Comparison of ENCODE assay signal across 19 mouse cellular contexts in the genomic region with DNA sequence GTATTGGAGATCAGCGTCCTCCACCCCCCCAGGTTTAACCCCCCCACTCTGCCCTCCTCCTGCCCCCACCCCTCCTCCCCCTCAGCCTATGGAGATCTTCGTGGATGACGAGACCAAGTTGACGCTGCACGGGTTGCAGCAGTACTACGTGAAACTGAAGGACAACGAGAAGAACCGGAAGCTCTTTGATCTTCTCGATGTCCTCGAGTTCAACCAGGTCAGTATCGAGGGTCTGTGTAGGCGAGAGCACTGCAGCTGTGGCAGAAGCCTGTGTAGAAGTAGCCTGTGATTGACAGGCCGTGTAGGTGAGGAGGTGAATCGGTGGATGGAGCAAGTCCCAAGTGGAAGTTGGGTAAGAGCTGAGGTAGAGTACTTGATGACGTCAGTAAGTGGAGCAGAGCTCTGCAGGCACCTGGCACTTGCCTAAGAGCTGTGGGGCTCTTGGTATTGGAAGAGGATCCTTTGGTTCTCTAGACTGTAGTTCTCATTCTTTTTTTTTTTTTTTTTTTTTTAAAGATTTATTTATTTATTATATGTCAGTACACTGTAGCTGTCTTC. TPM values are rescaled to one million over a fixed set of nuclear protein-coding genes. Genes with fewer than 3 reads are reported as not detected.
DNase-seq lines count a peak whose midpoint lies in the region; ATAC-seq and TF ChIP-seq lines count a peak whose summit lies in the region.
"Had no signal": no experiment of that assay in that cellular context is flagged by ENCODE, and none has a peak within 500 bp of the region (broad histone marks: within the 10 kb centered on the region; RNA-seq: fewer than 3 reads in every experiment).

No protein-coding gene starts in this region.

- no peak for TF ChIP-seq EP300 in MEL (IDR thresholded peaks at IDR 0.05; ENCODE audit: low read depth in 1 of 2, low read length in 2 of 2)

- H3K9me3 ChIP-seq in forebrain, embryonic 15.5 days = no peaks in the 10 kb centered on the region
- H3K9me3 ChIP-seq in forebrain, embryonic 12.5 days = no peaks in the 10 kb centered on the region
- H3K9me3 ChIP-seq in MEL (replicated peaks; ENCODE audit: insufficient read depth, low read length) = no peaks in the 10 kb centered on the region
- H3K9me3 ChIP-seq in forebrain, postnatal 0 days (ENCODE audit: low read length) = no peaks in the 10 kb centered on the region
- H3K9me3 ChIP-seq: embryonic facial prominence, embryonic 13.5 days; forebrain, embryonic 10.5 days; hindbrain, embryonic 12.5 days; intestine, embryonic 15.5 days; kidney, embryonic 15.5 days; limb, embryonic 15.5 days; midbrain, embryonic 12.5 days had no signal

- ATAC-seq in forebrain, embryonic 15.5 days (replicated peaks) = 0 out of 2 replicates have a peak, but pooled peaks have one; percentile 8
- ATAC-seq in forebrain, embryonic 12.5 days (ENCODE audit: low FRiP score) = no peak
- ATAC-seq in forebrain, postnatal 0 days = no peak
- ATAC-seq: intestine, embryonic 15.5 days had no signal

- no peak for TF ChIP-seq RAD21 in MEL (IDR thresholded peaks at IDR 0.05; ENCODE audit: low read depth, low read length)

- peaks cover 12% of the 10 kb centered on the region for H3K4me1 ChIP-seq in forebrain, embryonic 15.5 days
- H3K4me1 ChIP-seq in forebrain, embryonic 12.5 days = peaks cover 8% of the 10 kb centered on the region
- H3K4me1 ChIP-seq in MEL (ENCODE audit: control insufficient read depth in 1 of 2, insufficient read depth in 2 of 2, low read length in 2 of 2) = no peaks in the 10 kb centered on the region
- no peaks in the 10 kb centered on the region for H3K4me1 ChIP-seq in forebrain, postnatal 0 days (ENCODE audit: insufficient read depth)

- TF ChIP-seq CTCF in MEL (IDR thresholded peaks at IDR 0.05 in 2 of 3, conservative IDR thresholded peaks at IDR 0.05 in 1 of 3; ENCODE audit: control insufficient read depth in 1 of 3, insufficient read depth in 1 of 3, low read depth in 2 of 3, low read length in 3 of 3, poor library complexity in 1 of 3, severe bottlenecking in 1 of 3) = no peak
- no peak for TF ChIP-seq CTCF in forebrain, postnatal 0 days (IDR thresholded peaks at IDR 0.05; ENCODE audit: low read depth)

- H3K36me3 ChIP-seq in forebrain, embryonic 15.5 days = peaks cover 81% of the 10 kb centered on the region
- H3K36me3 ChIP-seq in forebrain, embryonic 12.5 days (replicated peaks) = peaks cover 85% of the 10 kb centered on the region
- H3K36me3 ChIP-seq in MEL (ENCODE audit: control insufficient read depth in 1 of 2, insufficient read depth in 2 of 2, low read length in 2 of 2) = peaks cover 0 to 29% of the 10 kb centered on the region in 2 experiments; a peak in 2 of 4 replicates
- H3K36me3 ChIP-seq in forebrain, postnatal 0 days (ENCODE audit: insufficient read depth) = peaks cover 80% of the 10 kb centered on the region

- no peaks in the 10 kb centered on the region for H3K27me3 ChIP-seq in forebrain, embryonic 15.5 days
- 0 out of 2 replicates have a peak, but pooled peaks cover 3% of the 10 kb centered on the region for H3K27me3 ChIP-seq in forebrain, embryonic 12.5 days
- H3K27me3 ChIP-seq in MEL (ENCODE audit: control insufficient read depth in 1 of 2, insufficient read depth in 2 of 2, low read length in 2 of 2) = no peaks in the 10 kb centered on the region
- H3K27me3 ChIP-seq in forebrain, postnatal 0 days (ENCODE audit: insufficient read depth, low read length) = no peaks in the 10 kb centered on the region
- H3K27me3 ChIP-seq: embryonic facial prominence, embryonic 13.5 days; hindbrain, embryonic 12.5 days; intestine, embryonic 15.5 days; kidney, embryonic 15.5 days; limb, embryonic 15.5 days; midbrain, embryonic 12.5 days had no signal

- 81% methylated on average over 15 of the region's 15 CpGs for WGBS in forebrain, embryonic 15.5 days
- WGBS in forebrain, embryonic 12.5 days = 90% methylated on average over 15 of the region's 15 CpGs
- WGBS in forebrain, postnatal 0 days = 84% methylated on average over 15 of the region's 15 CpGs

- no peak overlapping the region for H3K27ac ChIP-seq in forebrain, embryonic 15.5 days (replicated peaks)
- no peak overlapping the region for H3K27ac ChIP-seq in forebrain, embryonic 12.5 days
- no peak overlapping the region for H3K27ac ChIP-seq in MEL (ENCODE audit: control insufficient read depth, low read depth, low read length)
- H3K27ac ChIP-seq in forebrain, postnatal 0 days (ENCODE audit: low read depth, low read length) = no peak overlapping the region
- H3K27ac ChIP-seq: embryonic facial prominence, embryonic 13.5 days; forebrain, embryonic 10.5 days; hindbrain, embryonic 12.5 days; intestine, embryonic 15.5 days; kidney, embryonic 15.5 days; layer of hippocampus, adult 2 months; left cerebral cortex, adult 2 months; midbrain, embryonic 12.5 days had no signal

- no peak overlapping the region for H3K9ac ChIP-seq in forebrain, embryonic 15.5 days (replicated peaks)
- no peak overlapping the region for H3K9ac ChIP-seq in forebrain, embryonic 12.5 days
- no peak overlapping the region for H3K9ac ChIP-seq in MEL (ENCODE audit: control insufficient read depth, low read depth, low read length, poor library complexity, severe bottlenecking)
- no peak overlapping the region for H3K9ac ChIP-seq in forebrain, postnatal 0 days
- H3K9ac ChIP-seq: embryonic facial prominence, embryonic 13.5 days; hindbrain, embryonic 12.5 days; intestine, embryonic 15.5 days; kidney, embryonic 15.5 days; limb, embryonic 15.5 days; midbrain, embryonic 12.5 days had no signal

- peaks cover 12% of the 10 kb centered on the region; the same call in 1 of the 2 replicates for H3K79me2 ChIP-seq in MEL (ENCODE audit: control insufficient read depth, insufficient read depth, low read length, poor library complexity)

- H3K4me3 ChIP-seq in forebrain, embryonic 15.5 days = no peak overlapping the region
- H3K4me3 ChIP-seq in forebrain, embryonic 12.5 days (replicated peaks) = no peak overlapping the region
- no peak overlapping the region for H3K4me3 ChIP-seq in MEL (ENCODE audit: control insufficient read depth in 1 of 2, insufficient read depth in 1 of 2, low read depth in 2 of 2, low read length in 2 of 2)
- H3K4me3 ChIP-seq in forebrain, postnatal 0 days (ENCODE audit: low read depth, low read length) = no peak overlapping the region
- H3K4me3 ChIP-seq: embryonic facial prominence, embryonic 13.5 days; forebrain, embryonic 10.5 days; hindbrain, embryonic 12.5 days; intestine, embryonic 15.5 days; kidney, embryonic 15.5 days; layer of hippocampus, adult 2 months; left cerebral cortex, adult 2 months; limb, embryonic 15.5 days; midbrain, embryonic 12.5 days had no signal

- H3K4me2 ChIP-seq in forebrain, embryonic 15.5 days (replicated peaks) = no peak overlapping the region
- no peak overlapping the region for H3K4me2 ChIP-seq in forebrain, embryonic 12.5 days
- no peak overlapping the region for H3K4me2 ChIP-seq in forebrain, postnatal 0 days (ENCODE audit: low read depth)
- H3K4me2 ChIP-seq: embryonic facial prominence, embryonic 13.5 days; hindbrain, embryonic 12.5 days; intestine, embryonic 15.5 days; kidney, embryonic 15.5 days; limb, embryonic 15.5 days; midbrain, embryonic 12.5 days had no signal

- no peak for TF ChIP-seq POLR2A in MEL (IDR thresholded peaks at IDR 0.05; ENCODE audit: control insufficient read depth in 1 of 2, insufficient read depth in 1 of 2, low read depth in 1 of 2, low read length in 2 of 2, poor library complexity in 1 of 2)

- no peak for DNase-seq in MEL (ENCODE audit: low read depth, low spot score)
- peak; percentile 80 to 90 for DNase-seq in lung, adult 18-20 months
- peak; percentile 90 for DNase-seq in lung, postnatal 36 days
- DNase-seq in layer of hippocampus, postnatal 25 days (ENCODE audit: extremely low spot score in 1 of 2, low spot score in 1 of 2) = no peak
- no peak for DNase-seq in forebrain, postnatal 0 days
- DNase-seq: adrenal gland, postnatal 10 days; right cerebral cortex, postnatal 25 days had no signal

RNA-seq across cellular contexts. Expression of a gene that starts 9.7 kb away (rescaled TPM):
- polyA plus RNA-seq in forebrain, embryonic 15.5 days (2015; fragmentation: Nextera tagmentation; extraction: Ambion mirVana) = 478 and 488 TPM in 2 replicates
- polyA plus RNA-seq in forebrain, embryonic 12.5 days (2016; fragmentation: Nextera tagmentation; extraction: Ambion mirVana) = 614 and 623 TPM in 2 replicates
- 206 and 270 TPM in 2 replicates for total RNA-seq in MEL (2012; rRNA removed)
- polyA plus RNA-seq in MEL (2012; ENCODE audit: insufficient read depth in 1 of 2, insufficient read length in 2 of 2, low read depth in 1 of 2, low replicate concordance in 2 of 2, missing spikeins in 1 of 2) = 100 to 1,000 TPM; 581 to 787 TPM
- total RNA-seq in layer of hippocampus, postnatal 25 days (2021) = 100 to 1,000 TPM; 213 to 229 TPM
- total RNA-seq in forebrain, postnatal 0 days (2014; rRNA removed) = 305 and 336 TPM in 2 replicates
- 357 and 382 TPM in 2 replicates for polyA plus RNA-seq in forebrain, postnatal 0 days (2015; fragmentation: Nextera tagmentation; extraction: Ambion mirVana)

RNA-seq across cellular contexts. Expression of a gene that starts 11.3 kb away (rescaled TPM):
- 48.1 and 50.1 TPM in 2 replicates for polyA plus RNA-seq in forebrain, embryonic 15.5 days (2015; fragmentation: Nextera tagmentation; extraction: Ambion mirVana)
- 37.2 and 39.2 TPM in 2 replicates for polyA plus RNA-seq in forebrain, embryonic 12.5 days (2016; fragmentation: Nextera tagmentation; extraction: Ambion mirVana)
- total RNA-seq in MEL (2012; rRNA removed) = 58.7 and 60.1 TPM in 2 replicates
- 10 to 100 TPM in 1 of 2 experiments, not detected in 1; 97.9 TPM for polyA plus RNA-seq in MEL (2012; ENCODE audit: insufficient read depth in 1 of 2, insufficient read length in 2 of 2, low read depth in 1 of 2, low replicate concordance in 2 of 2, missing spikeins in 1 of 2)
- total RNA-seq in layer of hippocampus, postnatal 25 days (2021) = 10 to 100 TPM; 14.6 to 15.9 TPM
- total RNA-seq in forebrain, postnatal 0 days (2014; rRNA removed) = 54.9 and 63.3 TPM in 2 replicates
- 74.5 and 95.9 TPM in 2 replicates for polyA plus RNA-seq in forebrain, postnatal 0 days (2015; fragmentation: Nextera tagmentation; extraction: Ambion mirVana)

RNA-seq across cellular contexts. Expression of a gene that starts 15.6 kb away (rescaled TPM):
- polyA plus RNA-seq in forebrain, embryonic 15.5 days (2015; fragmentation: Nextera tagmentation; extraction: Ambion mirVana) = 11.7 and 12.3 TPM in 2 replicates
- polyA plus RNA-seq in forebrain, embryonic 12.5 days (2016; fragmentation: Nextera tagmentation; extraction: Ambion mirVana) = 11.0 and 12.9 TPM in 2 replicates
- total RNA-seq in MEL (2012; rRNA removed) = 10.1 and 10.3 TPM in 2 replicates
- 10 to 100 TPM in 1 of 2 experiments, not detected in 1; 26.0 TPM for polyA plus RNA-seq in MEL (2012; ENCODE audit: insufficient read depth in 1 of 2, insufficient read length in 2 of 2, low read depth in 1 of 2, low replicate concordance in 2 of 2, missing spikeins in 1 of 2)
- total RNA-seq in layer of hippocampus, postnatal 25 days (2021) = 10 to 100 TPM; 13.7 to 14.8 TPM
- 17.1 and 24.5 TPM in 2 replicates for total RNA-seq in forebrain, postnatal 0 days (2014; rRNA removed)
- 12.3 and 12.4 TPM in 2 replicates for polyA plus RNA-seq in forebrain, postnatal 0 days (2015; fragmentation: Nextera tagmentation; extraction: Ambion mirVana)

RNA-seq across cellular contexts. Expression of a gene that starts 17.8 kb away (rescaled TPM):
- polyA plus RNA-seq in forebrain, embryonic 15.5 days (2015; fragmentation: Nextera tagmentation; extraction: Ambion mirVana) = 38.2 and 41.5 TPM in 2 replicates
- 16.2 and 17.3 TPM in 2 replicates for polyA plus RNA-seq in forebrain, embryonic 12.5 days (2016; fragmentation: Nextera tagmentation; extraction: Ambion mirVana)
- total RNA-seq in MEL (2012; rRNA removed) = 0.46 and 0.56 TPM in 2 replicates
- 1 to 10 TPM in 1 of 2 experiments, not detected in 1; 4.7 TPM for polyA plus RNA-seq in MEL (2012; ENCODE audit: insufficient read depth in 1 of 2, insufficient read length in 2 of 2, low read depth in 1 of 2, low replicate concordance in 2 of 2, missing spikeins in 1 of 2)
- 100 to 1,000 TPM; 607 to 639 TPM for total RNA-seq in layer of hippocampus, postnatal 25 days (2021)
- 59.7 and 81.4 TPM in 2 replicates for total RNA-seq in forebrain, postnatal 0 days (2014; rRNA removed)
- 121 and 146 TPM in 2 replicates for polyA plus RNA-seq in forebrain, postnatal 0 days (2015; fragmentation: Nextera tagmentation; extraction: Ambion mirVana)

RNA-seq across cellular contexts. Expression of a gene that starts 30.6 kb away (rescaled TPM):
- 0.61 and 1.1 TPM in 2 replicates for polyA plus RNA-seq in forebrain, embryonic 15.5 days (2015; fragmentation: Nextera tagmentation; extraction: Ambion mirVana)
- polyA plus RNA-seq in forebrain, embryonic 12.5 days (2016; fragmentation: Nextera tagmentation; extraction: Ambion mirVana) = 0.41 TPM in 2 replicates
- total RNA-seq in MEL (2012; rRNA removed) = not detected in 2 replicates
- polyA plus RNA-seq in MEL (2012; ENCODE audit: insufficient read depth in 1 of 2, insufficient read length in 2 of 2, low read depth in 1 of 2, low replicate concordance in 2 of 2, missing spikeins in 1 of 2) = under 1 TPM in 1 of 2 experiments, not detected in 1; 0.58 TPM
- not detected for total RNA-seq in layer of hippocampus, postnatal 25 days (2021)
- total RNA-seq in forebrain, postnatal 0 days (2014; rRNA removed) = not detected in 2 replicates
- polyA plus RNA-seq in forebrain, postnatal 0 days (2015; fragmentation: Nextera tagmentation; extraction: Ambion mirVana) = not detected in 2 replicates
- total RNA-seq: ES-E14; layer of hippocampus, adult 2 months; left cerebral cortex, adult 2 months had no signal
- polyA plus RNA-seq: embryonic facial prominence, embryonic 13.5 days; forebrain, embryonic 10.5 days had no signal

Comparison
In these comparisons a context has a peak if more than half of its experiments do, and no peak if none do; other contexts are left out.
1. DNase-seq: peak in lung, adult 18-20 months (2 of 2) and lung, postnatal 36 days (single experiment); none in MEL (single experiment), layer of hippocampus, postnatal 25 days (0 of 2) and forebrain, postnatal 0 days (single experiment).